Mouse (Mus musculus): ENCODE data around the gene Inppl1.

DNA sequence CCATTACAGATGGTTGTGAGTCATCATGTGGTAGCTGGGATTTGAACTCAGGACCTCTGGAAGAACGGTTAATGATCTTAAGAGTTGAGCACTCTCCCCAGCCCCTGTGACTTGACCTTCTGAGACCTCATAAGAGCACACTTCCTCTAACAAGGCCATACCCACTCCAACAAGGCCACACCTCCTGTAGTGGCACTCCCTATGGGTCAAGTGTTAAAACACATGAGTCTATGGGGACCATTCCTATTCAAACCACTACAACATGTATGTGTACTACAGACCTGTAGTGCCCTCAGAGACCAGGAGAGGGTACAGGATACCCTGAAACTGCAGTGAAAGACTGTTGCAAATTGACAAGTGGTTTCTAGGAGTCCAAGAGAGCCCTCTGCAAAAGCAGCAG, 9.9 kb upstream of the Inppl1 start:
- TF ChIP-seq GATA1 (IDR thresholded peaks at IDR 0.05; ENCODE audit: low read length) (no peak), TAL1 (IDR thresholded peaks at IDR 0.05; ENCODE audit: low read length) (no peak)
